Mouse (Mus musculus) MEL (cell line): ENCODE data around the gene Sh3rf1. TPM values are rescaled to one million over a fixed set of nuclear protein-coding genes. Genes with fewer than 3 reads are reported as not detected.

Source experiments
- DNase-seq: peaks from one replicate; pipeline ENCODE4 v3.0.0; 2011; ENCODE audit warnings: low read depth, low spot score
- H3K27ac ChIP-seq: 2 replicates; pipeline ENCODE4 v1.5.1; 2012; ENCODE audit warnings: low read depth, mild to moderate bottlenecking, control low read depth, low read length, moderate library complexity; ENCODE audit not compliant: control insufficient read depth
- H3K27me3 ChIP-seq, 2 experiments: fragments of 150-350 bp in 1 of 2; sonication (generic) in 1 of 2; 2 replicates each; pipeline ENCODE4 v1.6.1; 2012; ENCODE audit warnings: low read length in 2 of 2, mild to moderate bottlenecking in 2 of 2, improper control_type of control experiment in 1 of 2, moderate library complexity in 1 of 2; ENCODE audit not compliant: insufficient read depth in 2 of 2, control insufficient read depth in 1 of 2
- H3K36me3 ChIP-seq, 2 experiments: 2 replicates each; pipeline ENCODE4 v1.6.1; 2012 to 2014; ENCODE audit warnings: low read length in 2 of 2, improper control_type of control experiment in 1 of 2, inconsistent platforms in 1 of 2, mild to moderate bottlenecking in 1 of 2; ENCODE audit not compliant: insufficient read depth in 2 of 2, control insufficient read depth in 1 of 2
- H3K4me1 ChIP-seq, 2 experiments: fragments of 150-350 bp in 1 of 2; sonication (generic) in 1 of 2; 2 replicates each; pipeline ENCODE4 v1.6.1; 2012; ENCODE audit warnings: low read length in 2 of 2, improper control_type of control experiment in 1 of 2, mild to moderate bottlenecking in 1 of 2; ENCODE audit not compliant: insufficient read depth in 2 of 2, control insufficient read depth in 1 of 2
- H3K4me3 ChIP-seq, 2 experiments: fragments of 150-350 bp in 1 of 2; sonication (generic) in 1 of 2; 2 replicates each; pipeline ENCODE4 v1.5.1; 2012; ENCODE audit warnings: low read depth in 2 of 2, low read length in 2 of 2, mild to moderate bottlenecking in 2 of 2, moderate library complexity in 2 of 2, control low read depth in 1 of 2, improper control_type of control experiment in 1 of 2; ENCODE audit not compliant: control insufficient read depth in 1 of 2, insufficient read depth in 1 of 2
- H3K79me2 ChIP-seq: 2 replicates; pipeline ENCODE4 v1.6.1; 2012; ENCODE audit warnings: mild to moderate bottlenecking, low read length, moderate library complexity; ENCODE audit not compliant: control insufficient read depth, poor library complexity, insufficient read depth
- H3K9ac ChIP-seq: 2 replicates; pipeline ENCODE4 v1.6.1; 2012; ENCODE audit warnings: low read depth, mild to moderate bottlenecking, control low read depth, low read length, moderate library complexity; ENCODE audit not compliant: control insufficient read depth, poor library complexity, severe bottlenecking
- H3K9me3 ChIP-seq: fragments of 150-350 bp; sonication (generic); replicated peaks from 2 replicates; pipeline ENCODE4 v1.6.1; 2012; ENCODE audit warnings: mild to moderate bottlenecking, low read length, improper control_type of control experiment, moderate library complexity; ENCODE audit not compliant: insufficient read depth
- CHD1 ChIP-seq: IDR thresholded peaks from 2 replicates; pipeline ENCODE4 v1.6.1; 2012; ENCODE audit warnings: low read depth, mild to moderate bottlenecking, inconsistent platforms, low read length, improper control_type of control experiment
- CHD2 ChIP-seq: IDR thresholded peaks from 2 replicates; pipeline ENCODE4 v1.6.1; 2011; ENCODE audit warnings: low read length, improper control_type of control experiment
- CTCF ChIP-seq, 3 experiments: IDR thresholded peaks in 2 of 3; conservative IDR thresholded peaks in 1 of 3; 2 replicates each; pipeline ENCODE4 v1.5.1; 2011 to 2012; ENCODE audit warnings: low read length in 3 of 3, low read depth in 2 of 3, mild to moderate bottlenecking in 2 of 3, improper control_type of control experiment in 1 of 3, inconsistent platforms in 1 of 3, mixed read lengths in 1 of 3, moderate library complexity in 1 of 3; ENCODE audit not compliant: control insufficient read depth in 1 of 3, insufficient read depth in 1 of 3, poor library complexity in 1 of 3, severe bottlenecking in 1 of 3
- E2F4 ChIP-seq: IDR thresholded peaks from 2 replicates; pipeline ENCODE4 v1.6.1; 2011; ENCODE audit warnings: low read depth, low read length, improper control_type of control experiment, borderline replicate concordance
- ELF1 ChIP-seq: IDR thresholded peaks from 2 replicates; pipeline ENCODE4 v1.6.1; 2014; ENCODE audit warnings: low read depth, mild to moderate bottlenecking, inconsistent platforms, low read length, improper control_type of control experiment, moderate library complexity
- ETS1 ChIP-seq: IDR thresholded peaks from 2 replicates; pipeline ENCODE4 v1.6.1; 2012; ENCODE audit warnings: low read depth, mild to moderate bottlenecking, inconsistent platforms, low read length, improper control_type of control experiment, moderate library complexity
- GABPA ChIP-seq: IDR thresholded peaks from 2 replicates; pipeline ENCODE4 v1.6.1; 2012; ENCODE audit warnings: low read depth, mild to moderate bottlenecking, inconsistent platforms, low read length, improper control_type of control experiment, moderate library complexity
- GATA1 ChIP-seq: IDR thresholded peaks from 2 replicates; pipeline ENCODE4 v1.6.1; 2011; ENCODE audit warnings: low read depth, low read length, improper control_type of control experiment
- MXI1 ChIP-seq: IDR thresholded peaks from 2 replicates; pipeline ENCODE4 v1.6.1; 2011; ENCODE audit warnings: mild to moderate bottlenecking, low read depth, low read length, improper control_type of control experiment
- MYB ChIP-seq: IDR thresholded peaks from 2 replicates; pipeline ENCODE4 v1.6.1; 2011; ENCODE audit warnings: mild to moderate bottlenecking, low read depth, low read length, improper control_type of control experiment
- MYC ChIP-seq: IDR thresholded peaks from 2 replicates; pipeline ENCODE4 v1.6.1; 2011; ENCODE audit warnings: low read depth, mild to moderate bottlenecking, low read length, improper control_type of control experiment, moderate library complexity
- NELFE ChIP-seq: IDR thresholded peaks from 2 replicates; pipeline ENCODE4 v1.6.1; 2011; ENCODE audit warnings: low read depth, low read length, improper control_type of control experiment
- POLR2A ChIP-seq, 2 experiments: IDR thresholded peaks; 2 replicates each; pipeline ENCODE4 v1.6.1; 2011 to 2012; ENCODE audit warnings: low read length in 2 of 2, mild to moderate bottlenecking in 2 of 2, control low read depth in 1 of 2, improper control_type of control experiment in 1 of 2, low read depth in 1 of 2, moderate library complexity in 1 of 2; ENCODE audit not compliant: control insufficient read depth in 1 of 2, insufficient read depth in 1 of 2, poor library complexity in 1 of 2
- POLR2AphosphoS2 ChIP-seq: IDR thresholded peaks from 2 replicates; pipeline ENCODE4 v1.6.1; 2011; ENCODE audit warnings: low read length, improper control_type of control experiment
- RAD21 ChIP-seq: IDR thresholded peaks from 2 replicates; pipeline ENCODE4 v1.6.1; 2011; ENCODE audit warnings: mild to moderate bottlenecking, low read depth, low read length, improper control_type of control experiment
- RCOR1 ChIP-seq: IDR thresholded peaks from 2 replicates; pipeline ENCODE4 v1.6.1; 2012; ENCODE audit warnings: low read depth, mild to moderate bottlenecking, inconsistent platforms, low read length, improper control_type of control experiment
- TCF12 ChIP-seq: IDR thresholded peaks from 2 replicates; pipeline ENCODE4 v1.6.1; 2014; ENCODE audit warnings: low read depth, mild to moderate bottlenecking, inconsistent platforms, low read length, improper control_type of control experiment, moderate library complexity
- UBTF ChIP-seq: IDR thresholded peaks from 2 replicates; pipeline ENCODE4 v1.6.1; 2012; ENCODE audit warnings: low read depth, mild to moderate bottlenecking, inconsistent platforms, low read length, improper control_type of control experiment, moderate library complexity, borderline replicate concordance; ENCODE audit not compliant: insufficient read depth
- USF1 ChIP-seq: IDR thresholded peaks from 2 replicates; pipeline ENCODE4 v1.6.1; 2014; ENCODE audit warnings: low read depth, mild to moderate bottlenecking, inconsistent platforms, low read length, improper control_type of control experiment, moderate library complexity
- USF2 ChIP-seq, 2 experiments: IDR thresholded peaks; 2 replicates each; pipeline ENCODE4 v1.6.1; 2011 to 2012; ENCODE audit warnings: improper control_type of control experiment in 2 of 2, low read length in 2 of 2, borderline replicate concordance in 1 of 2, inconsistent platforms in 1 of 2, low read depth in 1 of 2, mild to moderate bottlenecking in 1 of 2; ENCODE audit not compliant: insufficient read depth in 1 of 2
- polyA plus RNA-seq, 2 experiments: library from polyadenylated mRNA; stranded (reverse) in 1 of 2; unstranded in 1 of 2; fragments of >175 nt in 1 of 2; fragments of >200 nt in 1 of 2; gene quantifications; 2 replicates each; pipeline versions ENCODE4 v1.2.1 to v1.2.4; 2012; ENCODE audit warnings: low replicate concordance in 2 of 2, low read depth in 1 of 2; ENCODE audit not compliant: insufficient read length in 2 of 2, insufficient read depth in 1 of 2, missing spikeins in 1 of 2
- total RNA-seq: library from RNA; depleted of rRNA; stranded (reverse); fragments of 300-350 nt; gene quantifications from 2 replicates; pipeline ENCODE4 v1.2.3, GENCODE M21; 2012

Sh3rf1 gene
- total and polyA plus RNA-seq, 3 experiments, result 1.5 to 5.9 TPM; not detected in 1

DNA sequence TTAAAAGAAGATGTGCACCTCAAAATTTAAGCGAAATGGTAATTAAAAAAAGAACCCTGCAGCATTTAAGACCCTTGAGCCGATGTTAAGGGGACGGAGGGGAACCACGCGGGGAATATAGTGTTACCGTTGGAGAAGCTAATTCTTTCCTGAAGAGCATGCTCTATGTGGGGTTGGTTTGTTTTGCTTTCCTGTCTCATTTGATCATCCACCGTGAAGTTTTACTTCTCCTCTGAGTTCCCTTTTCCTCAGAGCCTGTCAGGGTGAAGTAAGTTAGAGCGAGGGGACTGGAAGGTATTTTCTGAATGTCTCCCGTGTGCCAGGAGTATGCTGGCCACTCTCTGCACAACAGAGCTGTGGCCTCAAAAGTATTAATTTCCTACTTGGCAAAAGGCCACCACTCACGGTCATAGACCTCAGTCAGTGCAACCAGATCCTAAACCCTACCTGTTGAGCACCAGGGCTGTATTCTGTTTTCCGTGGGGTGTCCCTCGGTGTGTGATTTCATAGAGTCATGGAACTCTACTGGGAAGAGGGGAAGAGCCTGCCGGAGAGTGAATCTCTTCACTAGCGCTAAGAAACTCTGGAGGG, 63.2 kb downstream of the Sh3rf1 start:
- Histone ChIP-seq H3K36me3 (peaks cover 0 to 20% of the 10 kb centered on the region in 2 experiments; a peak in 2 of 4 replicates), H3K4me1 (peaks cover 7 to 35% of the 10 kb centered on the region in 2 experiments), H3K27ac (peak overlapping the region; percentile 61), H3K79me2 (no peaks in the 10 kb centered on the region), H3K4me3 (peak overlapping the region; percentile 23 to 31; a peak in 3 of 4 replicates), H3K27me3 (no peaks in the 10 kb centered on the region), H3K9me3 (no peaks in the 10 kb centered on the region), H3K9ac (no peak overlapping the region)
- DNase-seq, result peak; percentile 51
- TF ChIP-seq CTCF (IDR thresholded peaks at IDR 0.05 in 2 of 3, conservative IDR thresholded peaks at IDR 0.05 in 1 of 3; ENCODE audit: control insufficient read depth in 1 of 3, insufficient read depth in 1 of 3, low read depth in 2 of 3, low read length in 3 of 3, poor library complexity in 1 of 3, severe bottlenecking in 1 of 3) (no peak), MXI1 (0 out of 2 replicates have a peak, but pooled peaks have one; percentile 18)

GRCm38 (mm10) chr8:61288006-61288566, 64.4 kb downstream of the Sh3rf1 start:
- Histone ChIP-seq H3K4me3 (no peak overlapping the region), H3K27me3 (no peaks in the 10 kb centered on the region), H3K9me3 (no peaks in the 10 kb centered on the region), H3K36me3 (peaks cover 0 to 19% of the 10 kb centered on the region in 2 experiments; a peak in 2 of 4 replicates), H3K27ac (no peak overlapping the region), H3K9ac (no peak overlapping the region), H3K4me1 (peaks cover 3 to 25% of the 10 kb centered on the region in 2 experiments), H3K79me2 (no peaks in the 10 kb centered on the region)
- no peak for DNase-seq
- TF ChIP-seq POLR2AphosphoS2 (no peak), UBTF (no peak), RAD21 (no peak), USF1 (no peak), RCOR1 (no peak), MYB (no peak), CHD2 (no peak), MYC (no peak), POLR2A (IDR thresholded peaks at IDR 0.05; ENCODE audit: control insufficient read depth in 1 of 2, insufficient read depth in 1 of 2, low read depth in 1 of 2, low read length in 2 of 2, poor library complexity in 1 of 2) (no peak), ETS1 (no peak), GATA1 (no peak), TCF12 (no peak), MXI1 (no peak), CHD1 (no peak), ELF1 (no peak), NELFE (no peak), E2F4 (no peak), USF2 (IDR thresholded peaks at IDR 0.05; ENCODE audit: borderline replicate concordance in 1 of 2, insufficient read depth in 1 of 2, low read depth in 1 of 2, low read length in 2 of 2) (no peak), GABPA (no peak)
